Mouse (Mus musculus) cerebellum, adult 18-20 months (tissue): ENCODE results near the gene Bcat2.

Experiments used
- DNase-seq, 2 experiments: peaks; one replicate each; pipeline ENCODE4 v3.0.0; 2021

The Bcat2 gene

GRCm38 (mm10) chr7:45550821-45551511, 19.0 kb upstream of the Bcat2 start:
- DNase-seq = no peak

- DNase-seq = no peak
Observed at GRCm38 (mm10) chr7:45551512-45551883, 18.5 kb upstream of the Bcat2 start.

DNA sequence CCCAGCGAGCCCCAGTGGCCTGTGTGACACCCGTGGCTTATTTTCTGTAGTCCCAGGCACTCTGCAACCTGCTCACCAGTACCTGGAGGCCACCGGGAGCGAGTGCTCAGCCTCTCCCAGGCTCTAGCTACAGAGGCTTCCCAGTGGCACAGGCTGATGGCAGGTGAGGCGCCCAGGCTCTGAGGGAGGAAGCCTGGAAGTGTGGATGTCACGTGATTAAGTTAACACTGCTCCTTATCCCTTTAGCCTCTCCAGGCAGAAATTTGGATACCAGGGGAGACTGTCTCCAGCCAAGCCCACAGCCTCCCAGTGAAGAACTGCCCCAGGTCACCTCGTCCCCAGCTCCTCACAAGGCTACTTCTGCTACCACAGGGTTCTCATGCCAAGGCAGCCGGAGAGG, 16.4 kb upstream of the Bcat2 start:
- DNase-seq = no peak

- no peak for DNase-seq
Observed at GRCm38 (mm10) chr7:45553990-45554389, 16.0 kb upstream of the Bcat2 start.

GRCm38 (mm10) chr7:45554744-45555143, 15.2 kb upstream of the Bcat2 start, which contains the start of gene Hsd17b14:
Gene Hsd17b14 (plus strand): TSS chr7:45554893.
- DNase-seq = no peak

DNA sequence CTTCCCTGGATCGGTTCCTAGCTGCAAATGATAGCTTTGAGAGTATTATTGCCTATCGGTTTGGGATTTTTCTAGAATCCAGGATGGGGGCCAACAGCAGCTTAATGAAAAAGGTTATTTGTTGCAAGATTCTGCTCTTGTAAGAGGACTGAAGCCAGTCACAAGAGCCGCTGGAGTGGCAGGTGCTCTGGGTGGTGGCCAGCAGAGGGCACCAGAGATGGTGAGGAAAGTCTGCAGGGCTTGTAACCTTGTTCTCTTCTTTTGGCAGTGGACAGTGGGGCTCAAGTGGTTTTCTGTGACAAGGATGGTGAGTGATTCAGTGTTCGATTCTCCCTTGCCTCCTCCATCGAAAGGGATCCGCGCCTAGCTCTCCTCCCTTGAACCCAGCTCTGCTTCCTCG, 14.2 kb upstream of the Bcat2 start:
- peak; percentile 88 to 89 for DNase-seq

GRCm38 (mm10) chr7:45558907-45559306, 11.0 kb upstream of the Bcat2 start:
- DNase-seq = no peak

GRCm38 (mm10) chr7:45560241-45560640, 9.7 kb upstream of the Bcat2 start:
- DNase-seq = no peak

DNA sequence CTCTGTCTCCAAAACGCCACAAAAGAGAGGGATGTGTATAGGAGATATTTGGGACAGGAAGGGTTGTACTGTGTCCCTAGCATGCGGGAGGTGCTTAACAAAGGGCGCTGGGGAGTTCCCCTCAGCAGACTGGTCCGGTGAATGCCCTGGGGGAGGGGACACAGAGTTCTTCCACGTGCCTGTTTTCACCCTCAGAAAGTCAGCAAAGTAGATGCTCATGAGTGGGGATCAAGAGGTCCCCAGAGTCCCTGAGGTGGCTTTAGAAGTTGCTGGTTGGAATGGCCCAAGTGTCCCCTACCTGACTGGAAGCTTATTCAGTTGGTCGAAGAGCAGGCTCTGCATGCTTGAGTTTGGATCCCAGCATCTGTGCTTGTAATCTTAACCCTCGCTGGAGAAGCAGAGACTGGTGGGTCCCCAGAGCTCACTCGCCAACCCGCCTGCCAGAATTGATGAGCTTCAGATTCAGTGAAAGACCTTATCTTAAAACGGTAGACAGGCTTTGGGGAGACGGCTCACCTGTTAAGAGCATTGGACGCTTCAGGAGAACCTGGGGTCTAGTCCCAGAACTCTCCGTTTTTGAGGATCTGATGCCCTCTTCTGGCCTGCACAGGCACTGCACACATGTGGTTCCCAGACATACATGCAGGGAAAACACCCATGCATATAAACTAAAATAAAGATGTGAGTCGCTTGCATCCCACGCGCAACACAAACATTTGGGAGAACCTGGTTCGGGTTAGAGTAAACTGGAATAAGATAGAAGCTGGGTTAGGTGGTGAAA, 8.9 kb upstream of the Bcat2 start:
- peak; percentile 83 for DNase-seq

GRCm38 (mm10) chr7:45561624-45562520, 8.1 kb upstream of the Bcat2 start:
- no peak for DNase-seq

DNA sequence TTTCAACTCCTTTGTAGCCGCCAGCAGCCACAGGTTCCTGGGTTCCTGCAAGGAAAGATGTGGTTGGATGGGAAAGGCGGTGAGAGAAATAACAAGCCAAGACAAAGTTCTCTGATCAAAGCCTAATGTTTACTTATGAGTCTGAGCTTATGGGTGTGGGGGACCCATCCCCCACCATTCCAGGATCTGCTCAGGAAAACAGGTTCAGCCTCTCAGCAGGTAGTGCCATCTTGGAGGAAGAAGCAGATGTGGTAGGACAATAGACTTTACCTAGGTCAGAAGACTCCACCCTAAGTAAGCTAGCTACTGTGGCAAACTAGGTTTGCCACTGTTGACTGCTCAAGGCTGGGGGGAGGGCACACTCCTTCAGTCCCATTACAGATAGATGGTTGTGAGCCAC, 5.1 kb upstream of the Bcat2 start:
- no peak for DNase-seq

- DNase-seq = no peak
Observed at GRCm38 (mm10) chr7:45565446-45565845, 4.5 kb upstream of the Bcat2 start.

DNA sequence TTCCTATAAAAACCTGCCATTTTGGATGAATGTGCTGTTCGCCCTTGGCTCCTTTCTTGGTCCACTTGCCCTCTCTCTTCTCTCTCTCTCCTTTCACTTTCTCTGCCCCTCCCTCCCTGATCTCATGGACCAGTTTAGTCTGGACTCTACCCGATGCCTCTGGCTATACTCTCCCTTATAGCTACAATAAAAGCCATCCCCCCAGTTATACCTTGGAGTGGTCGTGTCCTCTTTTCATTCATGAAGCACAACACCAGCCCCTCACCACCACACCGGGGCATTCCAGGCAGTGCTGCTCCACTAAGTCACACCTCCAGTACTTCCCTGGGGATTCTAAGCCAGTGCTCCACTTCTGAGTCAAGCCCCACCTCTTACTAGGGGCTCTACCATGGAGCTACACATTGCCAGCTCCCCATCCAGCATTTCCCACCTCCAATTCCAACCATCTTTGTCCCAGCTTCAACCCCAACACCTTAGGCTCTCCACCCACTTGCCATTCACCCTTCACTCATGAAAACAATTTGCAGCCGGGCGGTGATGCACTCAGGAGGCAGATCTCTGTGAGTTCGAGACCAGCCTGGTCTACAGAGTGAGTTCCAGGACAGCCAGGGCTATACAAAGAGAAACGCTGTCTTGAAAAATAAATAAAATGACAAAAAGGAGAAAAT, 2.7 kb upstream of the Bcat2 start:
- no peak for DNase-seq

DNA sequence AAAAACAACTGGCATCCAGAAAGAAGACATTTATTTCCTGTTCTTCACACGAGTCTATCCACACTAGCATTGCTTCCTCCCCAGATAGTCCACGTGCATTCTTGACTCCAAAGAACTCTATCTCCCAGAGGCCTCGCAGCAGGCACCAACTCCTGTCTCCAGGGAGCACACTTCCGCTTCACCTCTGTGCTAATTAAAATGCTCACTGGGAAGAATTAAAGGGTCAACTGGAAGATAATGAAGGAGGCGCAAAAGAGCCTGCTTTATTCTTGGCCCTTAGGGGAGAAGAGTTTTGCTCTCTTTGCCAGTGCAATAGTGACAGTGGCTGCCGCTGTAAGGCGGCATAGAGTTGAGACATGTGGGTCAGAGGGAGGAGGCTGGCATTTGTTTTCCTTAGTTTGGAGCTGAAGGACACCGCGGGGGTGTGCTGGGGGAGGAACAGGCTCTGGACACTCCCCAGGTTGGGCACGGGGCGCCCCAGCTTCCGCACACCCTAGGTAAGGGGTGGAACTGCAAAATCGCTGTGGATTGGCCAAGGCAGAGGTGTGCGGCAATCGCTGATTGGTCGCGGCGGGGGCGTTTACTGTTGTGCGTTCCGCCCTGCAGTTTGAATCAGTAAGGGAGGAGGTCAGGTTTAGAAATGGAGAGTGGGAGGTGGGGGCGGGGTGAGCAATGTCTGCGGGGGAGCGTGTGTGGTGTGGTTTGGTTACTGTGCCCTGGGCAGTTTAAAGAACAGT, 2.0 kb upstream of the Bcat2 start:
- DNase-seq = peak; percentile 90 to 96

- DNase-seq = no peak
Observed at GRCm38 (mm10) chr7:45568601-45569473, 1.1 kb upstream of the Bcat2 start.

DNA sequence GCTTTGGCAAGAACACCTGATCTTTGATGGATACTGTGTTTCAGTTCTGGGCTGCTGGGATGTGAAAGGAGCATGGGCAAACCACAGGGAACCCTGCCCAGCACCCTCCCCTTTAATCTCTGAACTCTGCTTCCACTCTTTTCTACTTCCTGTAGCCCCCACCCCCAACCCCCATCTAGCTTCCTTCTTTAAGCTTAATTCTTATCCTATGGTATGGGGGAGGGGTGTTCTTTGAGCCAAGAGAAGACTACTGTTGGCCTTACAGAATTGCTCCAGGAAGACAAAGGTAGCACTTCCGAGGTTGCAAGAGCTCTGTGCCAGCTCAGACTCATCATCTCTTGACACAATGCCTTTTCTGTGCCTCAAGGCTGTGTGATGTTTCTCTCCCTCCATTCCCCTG, 2.0 kb downstream of the Bcat2 start:
- no peak for DNase-seq

DNA sequence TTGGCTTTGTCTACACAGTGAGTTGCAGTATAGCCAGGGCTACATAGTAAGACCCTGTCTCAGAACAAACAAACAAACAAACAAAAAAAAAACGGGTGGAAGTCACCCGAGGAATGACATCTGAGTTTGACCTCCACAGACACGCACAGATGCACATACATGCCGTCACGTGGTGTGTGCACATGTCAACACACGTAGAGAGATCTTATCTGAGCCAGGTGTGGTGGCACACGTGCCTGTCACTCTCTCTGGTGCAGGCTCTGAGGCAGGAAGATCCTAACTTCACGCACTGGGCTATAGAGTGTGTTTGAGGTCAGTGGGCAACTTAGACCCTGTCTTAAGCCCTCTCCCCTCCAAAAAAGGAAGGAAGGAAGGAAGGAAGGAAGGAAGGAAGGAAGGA, 4.0 kb downstream of the Bcat2 start:
- no peak for DNase-seq

DNA sequence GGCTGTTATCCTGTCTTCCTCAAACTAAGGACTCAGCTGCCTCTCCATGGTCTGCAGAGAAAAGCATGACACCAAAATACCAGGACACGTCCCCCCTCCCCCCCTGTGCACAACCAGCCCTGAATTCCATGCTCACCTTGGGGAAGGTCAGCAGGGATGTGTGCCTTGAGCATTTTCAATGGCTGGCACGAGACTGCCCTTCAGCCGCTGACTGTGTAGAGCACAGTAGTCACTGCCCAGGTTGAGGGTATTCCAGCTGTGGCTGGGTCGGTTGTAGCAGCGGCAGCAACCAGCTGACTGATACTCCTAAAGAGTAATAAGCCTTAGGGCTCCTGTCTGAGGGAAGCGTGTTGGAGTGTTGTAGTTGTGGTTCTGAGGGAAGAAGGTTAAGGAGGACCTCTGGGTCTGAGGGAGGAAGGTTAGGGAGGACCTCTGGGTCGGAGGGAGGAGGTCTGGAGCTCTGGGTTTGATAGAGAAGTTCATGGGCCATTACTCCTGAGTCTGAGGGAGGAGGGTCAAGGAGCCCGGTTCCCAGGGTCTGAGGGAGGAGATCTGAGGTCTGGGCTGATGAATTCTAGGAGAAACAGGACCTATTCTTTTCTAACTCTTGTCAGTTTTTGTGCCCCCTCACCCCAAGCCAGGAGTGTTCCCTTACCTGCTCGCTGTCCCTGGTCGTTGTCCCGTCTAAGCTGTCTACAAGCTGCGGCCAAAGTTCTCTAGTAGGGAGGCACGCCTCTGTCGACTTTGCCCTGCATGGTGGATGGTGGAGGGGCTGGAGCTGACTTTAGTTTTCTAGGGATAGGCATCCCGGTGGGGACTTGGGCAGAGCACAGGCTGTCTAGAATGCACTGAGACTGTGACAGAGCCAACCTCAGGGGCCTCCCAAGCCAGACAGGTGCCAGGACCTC, 4.8 kb downstream of the Bcat2 start:
- DNase-seq = no peak

- DNase-seq = no peak
Observed at GRCm38 (mm10) chr7:45585923-45586322, 16.0 kb downstream of the Bcat2 start.
